Mouse (Mus musculus) G1E (cell line): Measurements from ENCODE around the gene Tifab.

ENCODE experiments used
- CTCF ChIP-seq: IDR thresholded peaks from 2 replicates; pipeline ENCODE4 v1.5.1; 2012; ENCODE audit warnings: low read depth, low read length, inconsistent platforms, mixed read lengths
- GATA1 ChIP-seq: IDR thresholded peaks from 2 replicates; pipeline ENCODE4 v1.6.1; 2012; ENCODE audit warnings: borderline replicate concordance, low read length, inconsistent platforms, mixed read lengths
- GATA2 ChIP-seq: IDR thresholded peaks from 2 replicates; pipeline ENCODE4 v1.6.1; 2012; ENCODE audit warnings: low read depth, low read length, inconsistent platforms, borderline replicate concordance
- TAL1 ChIP-seq: conservative IDR thresholded peaks from 2 replicates; pipeline ENCODE4 v1.6.1; 2012; ENCODE audit warnings: low read depth, low read length, inconsistent platforms, mixed read lengths

GRCm38 (mm10) chr13:56163751-56164150, 14.9 kb downstream of the Tifab start:
- TF ChIP-seq CTCF (no peak), GATA1 (no peak), GATA2 (no peak), TAL1 (no peak)
